Mouse (Mus musculus) B cell, adult 2 months (primary cell): ENCODE measurements around the gene Wbp2nl.

Experiments used
- DNase-seq, 2 experiments: peaks; one replicate each; pipeline ENCODE4 v3.0.0; 2022

The Wbp2nl gene

GRCm38 (mm10) chr15:82298764-82299561 lies at the start of gene Wbp2nl:
Gene Wbp2nl (plus strand): TSS chr15:82298954.
- peak; percentile 11 to 15 for DNase-seq

- DNase-seq = peak in 1 of 2 experiments; percentile 45
Observed at GRCm38 (mm10) chr15:82251579-82251978, 47.2 kb upstream of the Wbp2nl start.

- no peak for DNase-seq
Observed at GRCm38 (mm10) chr15:82252097-82252496, 46.7 kb upstream of the Wbp2nl start, which contains the start of gene 1500009C09Rik. Gene 1500009C09Rik (plus strand): TSS chr15:82252397.

- DNase-seq = no peak
Observed at GRCm38 (mm10) chr15:82255248-82255647, 43.5 kb upstream of the Wbp2nl start.

- DNase-seq = no peak
Observed at GRCm38 (mm10) chr15:82255944-82256383, 42.8 kb upstream of the Wbp2nl start.

GRCm38 (mm10) chr15:82259510-82259909 lies 39.2 kb upstream of the Wbp2nl start:
- peak; percentile 91 for DNase-seq

- peak; percentile 75 to 77 for DNase-seq
Observed at GRCm38 (mm10) chr15:82266356-82266755, 32.4 kb upstream of the Wbp2nl start.

GRCm38 (mm10) chr15:82268185-82268584 lies 30.6 kb upstream of the Wbp2nl start:
- DNase-seq = no peak

GRCm38 (mm10) chr15:82268783-82269182 lies 30.0 kb upstream of the Wbp2nl start:
- DNase-seq = no peak

GRCm38 (mm10) chr15:82271201-82271600 lies 27.6 kb upstream of the Wbp2nl start:
- DNase-seq = peak; percentile 70 to 72

GRCm38 (mm10) chr15:82272295-82272694 lies 26.5 kb upstream of the Wbp2nl start:
- no peak for DNase-seq

- DNase-seq = no peak
Observed at GRCm38 (mm10) chr15:82274593-82274926, 24.2 kb upstream of the Wbp2nl start, which contains the start of gene Sept3. Gene Sept3 (plus strand): TSS chr15:82274893.

GRCm38 (mm10) chr15:82274927-82275901 lies 23.5 kb upstream of the Wbp2nl start:
- peak in 1 of 2 experiments; percentile 17 for DNase-seq

- DNase-seq = no peak
Observed at GRCm38 (mm10) chr15:82277591-82277990, 21.2 kb upstream of the Wbp2nl start.

GRCm38 (mm10) chr15:82280638-82281037 lies 18.1 kb upstream of the Wbp2nl start:
- no peak for DNase-seq

GRCm38 (mm10) chr15:82286157-82286556 lies 12.6 kb upstream of the Wbp2nl start:
- DNase-seq = no peak

GRCm38 (mm10) chr15:82290252-82290651 lies 8.5 kb upstream of the Wbp2nl start:
- no peak for DNase-seq

GRCm38 (mm10) chr15:82292851-82293250 lies 5.9 kb upstream of the Wbp2nl start:
- DNase-seq = no peak

GRCm38 (mm10) chr15:82293271-82293711 lies 5.5 kb upstream of the Wbp2nl start:
- no peak for DNase-seq

GRCm38 (mm10) chr15:82294059-82294458 lies 4.7 kb upstream of the Wbp2nl start:
- no peak for DNase-seq

GRCm38 (mm10) chr15:82307107-82307506 lies 8.4 kb downstream of the Wbp2nl start:
- no peak for DNase-seq

- no peak for DNase-seq
Observed at GRCm38 (mm10) chr15:82308416-82308815, 9.7 kb downstream of the Wbp2nl start.

- DNase-seq = no peak
Observed at GRCm38 (mm10) chr15:82317839-82318238, 19.1 kb downstream of the Wbp2nl start.
